Mouse (Mus musculus): ENCODE measurements at regions not wholly inside any gene's neighbourhood (a gene's known extent, or its start where the extent isn't known, plus 50 kb on each side); places are given as distances from the start of the nearest gene placed in this dataset.
A peak's percentile ranks its signal among the peaks of the same experiment; 100 is the strongest.
"Not testable (repeated sequence)": the region's sequence is repeated elsewhere in the genome, so short reads cannot be mapped to it uniquely, and the experiment has no call there.

- peak; percentile 47 for DNase-seq
Measured at GRCm38 (mm10) chr10:25681243-25681642, 145.2 kb upstream of the Smlr1 start.

GRCm38 (mm10) chr10:25677889-25678288 is 141.8 kb upstream of the Smlr1 start:
- no peak for DNase-seq

DNA sequence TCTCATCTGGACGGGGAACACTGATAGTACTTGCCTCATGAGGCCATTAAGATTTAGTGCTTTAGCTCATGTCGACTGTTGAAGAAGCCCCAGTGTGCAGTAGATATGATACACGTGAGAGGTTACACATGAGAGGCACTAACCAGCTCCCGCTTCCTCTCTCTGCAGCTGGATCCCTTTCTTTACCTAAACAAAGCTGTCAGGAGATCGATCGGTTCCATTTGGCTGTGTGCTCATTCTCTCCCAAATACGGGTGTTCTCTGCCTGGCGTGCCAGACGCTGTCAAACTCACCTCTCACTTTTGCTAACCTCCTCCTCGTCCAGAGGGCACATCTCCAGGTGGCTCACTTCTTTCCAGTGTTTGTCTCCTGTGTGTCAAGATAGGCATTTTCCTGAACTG is 139.3 kb upstream of the Smlr1 start:
- no peak for DNase-seq

- no peak for DNase-seq
Measured at GRCm38 (mm10) chr10:25670061-25670460, 134.0 kb upstream of the Smlr1 start.

DNA sequence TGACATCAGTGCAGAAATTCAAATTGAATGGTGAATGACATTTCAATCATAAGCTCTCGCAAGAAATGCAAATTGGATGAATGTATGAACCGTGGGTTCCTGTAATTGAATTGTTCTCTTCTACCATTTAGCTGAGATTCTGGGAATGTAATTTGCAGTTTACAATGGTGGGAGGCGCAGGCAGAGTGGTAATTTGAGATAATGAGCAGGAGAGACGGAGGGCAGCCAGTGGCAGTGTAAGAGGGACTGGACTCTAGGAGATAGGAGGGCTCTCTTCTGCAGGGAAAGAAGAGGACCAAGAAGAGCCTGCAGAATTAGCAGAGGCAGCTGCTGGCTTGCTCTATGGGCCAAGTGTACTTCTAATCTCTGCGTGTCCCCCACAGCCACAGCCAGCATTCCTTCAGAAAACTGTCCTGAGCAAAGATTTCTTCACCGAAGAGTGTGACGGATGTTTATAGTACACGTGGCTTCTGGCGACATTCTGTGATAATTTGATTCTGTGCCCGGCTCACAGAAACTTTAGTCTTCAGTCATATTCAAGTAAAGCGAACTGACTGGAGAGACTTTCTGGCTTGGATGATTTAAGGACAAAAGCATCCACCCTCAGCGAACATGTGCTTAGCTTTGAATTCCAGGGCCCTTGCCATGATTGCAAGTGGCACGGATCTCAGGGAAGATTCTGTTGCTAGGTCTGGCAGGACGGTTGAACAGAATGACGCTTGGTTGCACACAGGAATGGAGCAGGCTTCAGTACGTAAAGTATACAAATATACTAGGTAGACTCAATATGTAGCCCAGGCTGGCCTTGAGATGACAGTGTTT is 116.9 kb upstream of the Smlr1 start:
- no peak for DNase-seq

GRCm38 (mm10) chr10:25647740-25648139 is 111.7 kb upstream of the Smlr1 start:
- DNase-seq = no peak

- DNase-seq = no peak
Measured at GRCm38 (mm10) chr10:25643518-25643993, 107.5 kb upstream of the Smlr1 start.

DNA sequence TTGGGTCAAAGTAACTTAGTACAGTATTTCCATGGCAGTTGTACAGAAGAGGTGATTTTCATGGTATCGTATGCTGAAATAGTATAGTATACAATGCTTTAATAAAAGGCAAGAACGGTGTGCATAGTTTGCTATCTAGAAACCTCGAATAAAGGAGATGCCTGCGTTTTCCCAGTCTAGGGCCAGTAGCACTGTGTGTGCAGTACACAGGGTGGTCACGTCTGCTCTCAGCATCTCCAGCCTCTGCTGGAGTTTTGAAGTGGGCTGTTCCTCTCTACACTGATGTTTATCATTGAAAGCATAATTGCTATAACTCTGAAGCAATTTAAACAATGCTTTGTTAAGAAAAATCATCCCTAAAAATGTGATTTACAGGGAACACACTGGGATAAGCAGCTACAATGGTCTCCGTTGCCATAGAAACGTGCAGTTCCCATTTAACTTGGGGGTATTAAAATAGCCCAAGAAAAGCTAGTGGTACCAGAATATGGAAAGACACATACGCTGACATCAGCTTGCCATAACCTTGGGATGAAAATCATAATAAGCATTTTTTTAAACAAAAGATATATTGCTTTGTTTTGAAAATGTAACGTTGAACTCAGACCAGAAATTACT is 106.1 kb upstream of the Smlr1 start:
- DNase-seq = no peak

DNA sequence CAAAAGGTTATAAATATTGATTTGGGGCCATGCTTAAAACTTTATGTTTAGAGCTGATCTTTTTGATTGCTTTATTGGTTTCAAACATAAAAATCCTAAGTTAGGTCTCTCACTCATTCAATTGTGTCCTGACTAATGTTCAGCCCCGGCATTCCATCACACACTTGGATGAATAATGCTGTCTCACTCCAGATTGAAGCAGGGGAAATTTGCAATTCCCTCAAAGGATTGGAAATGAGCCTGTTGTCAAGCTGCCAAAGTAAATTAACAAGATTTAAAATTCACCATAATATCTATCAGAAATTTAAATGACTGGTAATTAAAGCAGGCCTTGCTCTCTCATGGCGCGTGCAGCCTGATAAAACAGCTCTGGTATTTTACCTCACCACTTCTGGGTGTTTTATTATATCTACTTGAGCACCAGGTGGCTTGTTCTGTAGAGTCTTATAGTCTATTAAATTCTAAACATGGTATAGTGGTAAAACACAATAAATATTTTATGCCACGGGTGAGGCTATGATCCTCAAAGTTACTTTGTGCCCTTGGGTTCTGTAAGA is 97.1 kb upstream of the Smlr1 start:
- no peak for DNase-seq

GRCm38 (mm10) chr10:25632306-25632705 is 96.2 kb upstream of the Smlr1 start:
- no peak for DNase-seq

GRCm38 (mm10) chr10:25622585-25622984 is 86.5 kb upstream of the Smlr1 start:
- no peak for DNase-seq

DNA sequence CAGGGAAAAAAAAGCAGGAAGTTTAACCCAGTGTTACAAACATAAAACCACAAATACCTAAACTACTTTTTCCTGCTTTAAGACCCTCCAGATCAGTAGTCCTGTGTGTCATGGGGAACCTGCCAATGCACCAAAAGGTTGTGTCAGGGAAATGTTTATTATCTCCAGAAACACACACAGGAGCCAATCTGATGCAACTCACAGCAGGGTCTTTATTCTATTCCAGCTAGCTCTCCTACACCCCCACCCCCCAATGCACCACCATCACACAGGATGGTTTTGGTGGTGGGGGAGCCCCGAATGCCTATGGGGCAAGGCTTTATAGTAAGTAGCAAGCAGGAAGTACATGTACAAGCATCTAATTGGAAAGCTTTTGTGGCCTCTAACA is 85.7 kb upstream of the Smlr1 start:
- not testable (repeated sequence) for DNase-seq

- DNase-seq = no peak
Measured at GRCm38 (mm10) chr10:25620939-25621746, 85.1 kb upstream of the Smlr1 start.

DNA sequence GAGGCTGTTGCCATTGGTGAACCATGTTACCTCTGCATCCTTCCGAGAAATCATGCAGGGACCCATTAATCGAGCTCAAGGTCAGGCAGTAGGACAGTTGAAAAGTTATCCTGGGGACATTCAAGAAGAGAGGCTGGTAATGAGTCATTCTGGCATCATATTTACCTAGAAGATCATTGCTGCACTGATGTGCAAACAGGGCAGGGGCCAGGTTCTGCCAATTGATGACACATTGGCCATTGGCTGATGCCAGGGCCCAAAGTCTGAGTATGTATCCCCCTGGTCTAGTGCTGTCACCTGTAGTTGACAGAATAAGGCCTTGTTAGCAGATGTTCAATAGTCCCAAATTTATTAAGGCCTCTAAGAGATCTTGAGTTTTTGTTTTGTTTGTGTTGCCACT is 83.6 kb upstream of the Smlr1 start:
- DNase-seq = no peak

DNA sequence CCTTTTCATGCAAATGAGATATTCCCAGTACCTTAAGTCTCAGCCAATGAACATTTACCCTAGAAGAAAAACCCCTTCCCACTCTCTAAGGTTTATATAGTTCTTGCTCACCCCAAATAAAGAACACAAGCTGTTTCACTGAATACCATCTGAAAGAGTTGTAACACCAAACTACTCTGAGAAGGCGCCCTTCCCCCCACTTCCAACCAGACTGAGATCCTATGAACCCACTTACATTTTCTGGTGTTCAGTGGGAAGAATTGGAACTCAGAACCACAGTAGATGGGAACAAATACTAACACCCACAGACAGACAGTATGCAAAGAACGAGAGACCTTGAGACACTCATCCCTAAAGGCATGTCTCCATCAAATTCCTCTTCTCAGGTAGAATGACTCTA is 65.4 kb upstream of the Smlr1 start:
- DNase-seq = no peak

DNA sequence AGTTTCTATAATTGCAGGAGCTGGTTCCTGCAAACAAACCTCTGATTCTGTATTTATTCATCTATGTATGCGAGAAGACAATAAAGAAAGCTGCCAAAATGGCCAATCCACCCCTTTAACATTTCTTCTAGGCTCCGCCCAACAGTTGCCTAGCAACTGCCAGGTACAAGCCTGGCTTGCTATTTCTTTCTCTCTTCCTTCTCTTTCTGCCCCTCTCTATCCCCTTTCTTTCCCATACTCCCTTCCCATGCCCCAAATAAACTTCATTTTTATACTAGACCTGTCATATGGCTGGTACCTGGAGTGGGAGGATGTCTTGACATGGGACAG is 53.2 kb upstream of the Smlr1 start:
- DNase-seq = no peak

DNA sequence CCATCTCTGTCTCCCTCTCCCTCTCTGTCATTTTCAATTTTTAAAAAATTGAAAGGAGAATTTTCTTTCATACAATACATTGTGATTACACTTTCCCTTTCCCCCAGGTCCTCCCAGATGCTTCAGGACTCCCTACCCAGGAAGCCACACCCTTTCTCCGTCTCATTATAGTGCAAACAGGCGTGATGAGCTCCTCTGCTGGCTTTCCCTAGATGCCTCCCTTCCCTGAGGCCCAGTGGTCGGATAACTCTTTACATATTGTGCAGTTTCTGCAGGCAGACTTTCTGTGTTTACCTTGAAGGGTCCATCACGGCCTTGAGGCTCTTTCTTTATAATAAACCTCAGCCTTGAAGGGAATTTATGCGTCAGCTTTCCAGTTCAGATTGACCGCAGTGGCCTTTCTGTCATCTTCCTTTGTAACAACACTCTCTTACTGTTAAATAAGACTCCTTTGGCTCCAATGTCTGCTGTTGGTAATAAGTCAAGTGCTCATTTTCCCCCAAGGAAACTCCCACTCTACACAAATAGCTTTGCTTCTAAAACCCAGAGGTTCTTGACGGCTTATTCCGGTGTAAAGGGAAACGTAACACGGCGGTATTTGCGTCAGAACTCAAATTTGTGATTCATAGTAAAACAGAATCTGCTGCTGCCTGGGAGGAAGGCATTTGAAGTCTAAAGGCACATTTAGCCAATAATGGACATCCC is 52.7 kb upstream of the Smlr1 start:
- DNase-seq = no peak

Data from thymus, postnatal 14 days (tissue).